Mouse (Mus musculus) heart, adult 8-10 months (tissue): Measurements from ENCODE around the gene Ano1. TPM values are rescaled to one million over a fixed set of nuclear protein-coding genes. Genes with fewer than 3 reads are reported as not detected.

Experiments
- DNase-seq: peaks from one replicate; pipeline ENCODE4 v3.0.0; 2022; ENCODE audit warnings: low spot score
- total RNA-seq, 4 experiments: library from RNA; stranded (reverse); gene quantifications; 2 replicates each; pipeline ENCODE4 v1.2.4; 2022

Ano1 gene
- total RNA-seq, 4 experiments from 2014 or later, result 7.5 to 12.1 (median 11.7) TPM

GRCm38 (mm10) chr7:144696764-144697704 is 54.7 kb downstream of the Ano1 start:
- no peak for DNase-seq

GRCm38 (mm10) chr7:144689855-144690254 is 61.9 kb downstream of the Ano1 start:
- no peak for DNase-seq

DNA sequence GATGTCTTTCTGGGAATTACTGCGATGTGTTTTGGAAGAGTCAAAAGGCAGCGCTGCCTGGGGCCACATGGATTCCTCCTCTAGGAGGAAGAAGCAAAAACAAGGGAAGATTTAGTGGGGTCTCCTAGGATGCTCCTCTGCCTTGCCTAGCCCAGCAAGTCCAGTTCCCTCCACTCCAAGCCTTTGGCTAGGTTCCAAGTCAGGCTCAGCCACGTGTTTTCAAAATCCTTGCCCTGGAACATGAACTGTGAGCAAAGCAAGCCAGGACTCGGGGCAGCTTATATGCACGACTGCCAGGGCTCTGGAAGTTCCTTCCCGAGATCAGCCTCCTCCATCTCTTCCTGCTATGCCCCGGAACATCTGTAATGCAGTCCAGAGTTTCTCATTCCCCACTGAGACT is 62.6 kb downstream of the Ano1 start:
- no peak for DNase-seq

DNA sequence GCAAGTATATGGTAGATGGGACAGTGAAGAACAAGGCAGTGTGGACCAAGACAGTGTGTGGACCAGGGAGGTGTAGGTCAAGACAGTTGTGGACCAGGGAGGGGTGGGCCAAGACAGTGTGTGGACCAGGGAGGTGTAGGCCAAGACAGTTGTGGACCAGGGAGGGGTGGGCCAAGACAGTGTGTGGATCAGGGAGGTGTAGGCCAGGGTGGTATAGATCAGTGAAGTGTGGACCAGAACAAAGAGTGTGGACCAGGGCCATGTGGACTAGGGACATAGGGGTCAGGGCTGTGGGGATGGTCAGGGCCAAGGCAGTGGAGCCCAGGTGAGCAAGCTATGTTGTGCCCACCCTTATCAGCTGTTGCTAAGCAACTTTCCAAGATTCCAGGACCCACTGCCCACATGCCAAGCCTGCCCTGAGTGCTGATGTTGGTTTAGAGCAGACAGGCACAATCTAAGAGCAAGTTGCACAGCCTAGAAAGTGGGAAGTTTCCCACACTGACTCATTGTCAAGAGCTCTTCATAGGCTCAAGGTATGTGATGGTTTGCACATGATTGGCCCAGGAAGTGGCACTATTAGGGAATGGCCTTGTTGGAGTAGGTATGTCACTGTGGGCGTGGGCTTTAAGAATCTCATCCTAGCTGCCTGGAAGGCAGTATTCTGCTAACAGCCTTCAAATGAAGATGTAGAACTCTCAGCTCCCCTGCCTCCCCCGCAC is 64.0 kb downstream of the Ano1 start:
- no peak for DNase-seq

- DNase-seq, result no peak
Measured at GRCm38 (mm10) chr7:144684947-144685346, 66.8 kb downstream of the Ano1 start.

- no peak for DNase-seq
Measured at GRCm38 (mm10) chr7:144684467-144684866, 67.3 kb downstream of the Ano1 start.

GRCm38 (mm10) chr7:144680096-144680495 is 71.7 kb downstream of the Ano1 start:
- DNase-seq, result no peak

- no peak for DNase-seq
Measured at GRCm38 (mm10) chr7:144678241-144679030, 73.3 kb downstream of the Ano1 start.

DNA sequence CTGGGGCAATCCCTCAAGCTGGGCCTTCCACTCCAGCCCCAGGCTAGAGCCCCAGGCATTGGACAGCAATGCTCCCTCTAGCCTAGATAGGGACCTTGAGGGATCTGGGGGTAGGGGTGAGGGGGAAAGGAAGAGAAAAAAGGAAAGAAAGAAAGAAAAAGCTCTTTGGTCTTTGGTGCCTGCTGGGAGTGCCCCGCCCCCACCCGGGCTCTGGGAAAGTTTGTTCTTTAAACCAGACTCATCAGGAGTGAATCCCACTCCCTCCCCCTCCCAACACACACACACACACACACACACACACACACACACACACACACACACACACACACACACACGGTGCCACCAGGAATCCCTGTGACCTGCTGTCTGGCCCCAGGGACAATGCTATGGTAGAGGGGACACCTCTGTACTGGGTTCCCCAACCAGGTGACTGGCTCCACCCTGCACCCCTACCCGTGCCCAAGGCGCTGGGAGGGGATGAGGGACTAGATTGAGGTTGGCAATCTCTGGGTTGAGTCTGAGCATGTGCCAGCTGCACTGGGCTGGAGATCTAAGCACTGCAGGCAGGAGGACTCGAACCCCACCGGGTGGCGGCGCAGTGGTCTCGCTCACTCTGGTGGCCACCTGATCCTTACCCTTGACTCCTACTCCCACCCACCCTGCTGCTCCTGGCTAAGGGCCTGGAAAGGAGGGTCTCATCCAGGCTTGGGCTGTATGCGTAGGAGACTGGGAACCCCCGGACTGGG is 74.3 kb downstream of the Ano1 start:
- no peak for DNase-seq

DNA sequence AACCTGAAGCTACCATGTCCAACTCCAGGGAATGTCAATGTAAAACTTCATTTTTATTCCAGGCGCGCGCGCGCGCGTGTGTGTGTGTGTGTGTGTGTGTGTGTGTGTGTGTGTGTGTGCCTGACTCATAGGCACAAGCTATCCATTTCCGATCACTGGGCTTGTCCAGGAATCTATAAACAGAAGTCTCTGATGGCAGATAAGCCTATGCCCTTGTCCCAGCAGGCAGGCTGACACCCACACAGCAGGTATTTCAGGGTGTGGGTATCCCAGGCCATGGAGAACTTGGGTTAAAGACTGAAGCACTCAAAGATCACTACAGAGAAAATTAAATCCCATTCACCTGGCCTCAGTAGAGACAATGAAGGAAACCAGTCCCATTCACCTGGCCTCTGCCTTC is 76.1 kb downstream of the Ano1 start:
- DNase-seq, result no peak

GRCm38 (mm10) chr7:144669895-144670294 is 81.9 kb downstream of the Ano1 start:
- no peak for DNase-seq

- no peak for DNase-seq
Measured at GRCm38 (mm10) chr7:144668603-144669278, 83.0 kb downstream of the Ano1 start.

DNA sequence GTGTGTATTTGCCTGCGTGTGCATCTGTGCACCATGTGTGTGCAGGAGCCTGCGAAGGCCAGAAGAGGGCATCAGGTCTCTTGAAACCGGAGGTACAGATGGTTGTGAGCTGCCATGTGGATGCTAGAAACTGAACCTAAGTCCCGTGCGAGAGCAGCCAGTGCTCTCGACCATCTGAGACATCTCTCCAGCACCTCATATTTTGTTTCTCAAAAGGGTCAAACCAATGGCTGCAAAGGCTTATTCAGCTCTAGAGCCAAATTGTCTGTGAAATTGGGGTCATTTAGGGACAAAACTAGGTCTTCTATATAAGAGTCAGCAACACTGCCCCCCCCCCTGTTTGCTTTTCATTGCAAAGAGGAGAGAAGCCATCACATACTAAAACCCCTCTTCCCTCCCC is 84.7 kb downstream of the Ano1 start:
- no peak for DNase-seq

- no peak for DNase-seq
Measured at GRCm38 (mm10) chr7:144665585-144665984, 86.2 kb downstream of the Ano1 start.

GRCm38 (mm10) chr7:144663566-144663965 is 88.2 kb downstream of the Ano1 start:
- DNase-seq, result no peak

GRCm38 (mm10) chr7:144656261-144656967 is 95.4 kb downstream of the Ano1 start:
- no peak for DNase-seq

DNA sequence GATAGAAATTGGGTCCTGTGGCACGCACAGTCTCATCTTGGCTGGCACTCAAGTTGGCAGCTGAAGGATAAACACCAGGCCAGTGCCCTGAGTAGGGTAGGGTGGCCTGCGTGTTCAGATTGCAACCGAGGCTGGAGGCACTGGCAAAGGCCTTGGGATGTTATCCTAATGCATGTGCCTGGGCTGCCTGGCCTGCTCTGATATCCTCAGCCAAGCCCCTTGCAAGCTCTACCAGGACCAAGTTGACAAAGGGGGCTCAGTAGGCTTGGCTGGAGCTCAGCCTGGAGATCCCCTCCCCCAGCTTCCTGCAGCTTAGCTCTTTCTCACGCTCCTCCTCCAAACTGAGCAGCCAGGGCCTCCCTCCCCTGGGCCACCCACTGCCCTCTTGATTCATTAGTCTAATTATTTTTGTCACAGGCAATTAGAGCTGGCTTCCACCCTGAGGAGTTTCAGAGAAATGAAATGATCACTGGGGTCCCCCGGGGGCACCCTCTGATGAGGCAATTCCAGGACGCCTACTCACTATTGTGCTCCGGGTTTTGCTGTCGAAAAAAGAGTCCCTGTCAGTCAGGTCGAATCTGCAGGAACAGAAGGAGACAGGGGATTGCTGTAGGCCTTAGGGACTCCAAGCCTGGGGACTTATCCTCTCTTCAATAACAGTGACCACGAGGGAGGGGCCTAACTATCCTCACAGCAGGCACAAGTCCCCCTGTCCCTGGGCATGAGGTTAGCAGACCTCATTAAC is 97.9 kb downstream of the Ano1 start:
- peak; percentile 11 for DNase-seq

DNA sequence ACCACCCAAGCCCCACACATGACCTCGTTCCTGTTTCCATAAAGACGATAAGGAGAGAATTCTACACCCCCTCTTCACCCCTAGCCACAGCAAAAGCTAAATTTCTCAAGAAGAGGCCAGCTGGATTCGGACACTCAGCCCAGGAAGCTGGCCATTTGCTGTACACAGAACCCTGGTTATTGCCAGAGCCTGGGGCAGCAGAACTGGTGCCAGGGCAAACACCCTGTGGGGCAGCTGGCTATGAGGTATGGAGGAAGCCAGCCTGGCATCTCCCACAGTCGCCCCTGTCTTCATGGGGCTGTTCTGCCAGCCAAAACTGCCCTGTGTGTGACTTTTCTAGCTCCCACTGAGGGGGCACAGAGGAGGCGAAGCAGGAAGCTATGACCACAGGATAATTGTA is 104.2 kb downstream of the Ano1 start:
- DNase-seq, result no peak

DNA sequence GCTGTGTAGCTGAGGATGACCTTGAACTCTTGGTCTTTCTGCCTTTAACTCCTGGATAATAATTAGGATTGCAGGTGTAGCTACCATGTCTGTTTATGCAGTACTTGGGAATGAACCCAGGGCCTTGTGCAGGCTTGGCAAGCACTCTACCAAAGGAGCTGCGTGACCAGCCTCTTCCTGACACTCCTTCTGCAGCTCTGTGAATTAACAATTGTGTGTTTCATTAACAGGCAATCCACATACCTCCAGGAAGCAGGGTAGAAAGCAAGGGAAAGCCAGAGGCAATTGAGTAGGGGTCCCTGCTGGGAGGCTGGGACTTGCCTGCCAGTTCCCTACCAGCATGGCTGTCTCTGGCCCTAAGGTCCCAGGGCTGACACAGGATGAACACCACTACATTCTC is 111.0 kb downstream of the Ano1 start:
- DNase-seq, result no peak
